Mouse (Mus musculus) myocyte (in vitro differentiated cells): ENCODE measurements around the gene Zc3h18.

Experiments
- MAX ChIP-seq: IDR thresholded peaks from one replicate; pipeline ENCODE4 v1.6.1; 2011; ENCODE audit warnings: low read depth, mild to moderate bottlenecking, control low read depth
- POLR2A ChIP-seq: IDR thresholded peaks from one replicate; pipeline ENCODE4 v1.6.1; 2011; ENCODE audit warnings: low read depth, mild to moderate bottlenecking, control low read depth, moderate library complexity; ENCODE audit not compliant: insufficient read length
- POLR2AphosphoS2 ChIP-seq: IDR thresholded peaks from one replicate; pipeline ENCODE4 v1.6.1; 2011; ENCODE audit warnings: low read depth, control low read depth; ENCODE audit not compliant: insufficient read length
- TCF12 ChIP-seq: IDR thresholded peaks from one replicate; pipeline ENCODE4 v1.6.1; 2011; ENCODE audit warnings: mild to moderate bottlenecking, control low read depth; ENCODE audit not compliant: poor library complexity, insufficient read depth, severe bottlenecking
- USF1 ChIP-seq: IDR thresholded peaks from one replicate; pipeline ENCODE4 v1.6.1; 2011; ENCODE audit warnings: low read depth, mild to moderate bottlenecking, control low read depth, moderate library complexity

GRCm38 (mm10) chr8:122441326-122441725 is 64.9 kb downstream of the Zc3h18 start:
- TF ChIP-seq POLR2A (no peak), TCF12 (no peak), POLR2AphosphoS2 (no peak), MAX (no peak), USF1 (no peak)
